ENCODE assay signal across 13 mouse cellular contexts in genomic region chr12:31268315-31268714, GRCm38 (mm10). TPM values are rescaled to one million over a fixed set of nuclear protein-coding genes. Genes with fewer than 3 reads are reported as not detected.
DNase-seq lines count a peak whose midpoint lies in the region; ATAC-seq and TF ChIP-seq lines count a peak whose summit lies in the region.
"Had no signal": no experiment of that assay in that cellular context is flagged by ENCODE, and none has a peak within 500 bp of the region (broad histone marks: within the 10 kb centered on the region; RNA-seq: fewer than 3 reads in every experiment).

No protein-coding gene starts in this region.

- no peaks in the 10 kb centered on the region for H3K9me3 ChIP-seq in heart, embryonic 15.5 days (replicated peaks)
- H3K9me3 ChIP-seq in lung, postnatal 0 days (ENCODE audit: low read length), result no peaks in the 10 kb centered on the region
- no peaks in the 10 kb centered on the region for H3K9me3 ChIP-seq in heart, postnatal 0 days (replicated peaks; ENCODE audit: control insufficient read depth, low read length)

- H3K4me3 ChIP-seq in heart, embryonic 15.5 days, result peak overlapping the region; percentile 80
- H3K4me3 ChIP-seq in lung, postnatal 0 days (ENCODE audit: low read depth, low read length), result no peak overlapping the region
- peak overlapping the region; percentile 74; the same call in 1 of the 2 replicates for H3K4me3 ChIP-seq in heart, postnatal 0 days (ENCODE audit: low read depth, low read length)
- peak overlapping the region; percentile 20; the same call in 1 of the 2 replicates for H3K4me3 ChIP-seq in small intestine, adult 2 months (ENCODE audit: low read depth, low read length)
- H3K4me3 ChIP-seq: megakaryocyte, embryonic 14.5 days had no signal

- TF ChIP-seq EP300 in lung, postnatal 0 days (IDR thresholded peaks at IDR 0.05), result no peak
- no peak for TF ChIP-seq EP300 in heart, postnatal 0 days (IDR thresholded peaks at IDR 0.05; ENCODE audit: low read depth)

- intact Hi-C loops in heart, postnatal 25 days (cut with DNase I), result loop anchor here (5.0 kb wide), 2 partner anchors 34 to 101 kb away; no protein-coding TSS in a partner anchor

- no peaks in the 10 kb centered on the region for H3K27me3 ChIP-seq in heart, embryonic 15.5 days
- H3K27me3 ChIP-seq in lung, postnatal 0 days (replicated peaks; ENCODE audit: insufficient read depth, low read length), result no peaks in the 10 kb centered on the region
- no peaks in the 10 kb centered on the region for H3K27me3 ChIP-seq in heart, postnatal 0 days (ENCODE audit: control insufficient read depth, insufficient read depth, low read length)
- H3K27me3 ChIP-seq in small intestine, adult 2 months (ENCODE audit: control insufficient read depth, insufficient read depth, low read length), result peaks cover 14% of the 10 kb centered on the region

- H3K27ac ChIP-seq in heart, embryonic 15.5 days, result peak overlapping the region; percentile 41; the same call in 1 of the 2 replicates
- H3K27ac ChIP-seq in lung, postnatal 0 days (ENCODE audit: low read length), result no peak overlapping the region
- peak overlapping the region; percentile 32 for H3K27ac ChIP-seq in heart, postnatal 0 days (ENCODE audit: low read depth)
- H3K27ac ChIP-seq in small intestine, adult 2 months (ENCODE audit: insufficient read depth, low read depth, low read length), result peak overlapping the region; percentile 57; the same call in 1 of the 2 replicates

- ATAC-seq in heart, embryonic 15.5 days (replicated peaks; ENCODE audit: insufficient number of reproducible peaks, insufficient read depth, low FRiP score, low read depth), result no peak
- no peak for ATAC-seq in lung, postnatal 0 days
- no peak for ATAC-seq in heart, postnatal 0 days (ENCODE audit: insufficient read depth, low read depth)

- DNase-seq in heart, postnatal 25 days (ENCODE audit: low spot score), result no peak
- no peak for DNase-seq in lung, postnatal 0 days (ENCODE audit: low spot score)
- no peak for DNase-seq in lung, postnatal 25 days (ENCODE audit: low spot score)
- no peak for DNase-seq in heart, postnatal 0 days (ENCODE audit: low spot score)
- no peak for DNase-seq in natural killer cell, adult 2 months (ENCODE audit: low spot score in 2 of 2)
- DNase-seq: cerebellum, adult 8-10 months had no signal

- H3K36me3 ChIP-seq in heart, embryonic 15.5 days, result peaks cover 25% of the 10 kb centered on the region
- H3K36me3 ChIP-seq in lung, postnatal 0 days (ENCODE audit: insufficient read depth, low read length), result peaks cover 6% of the 10 kb centered on the region; the same call in 1 of the 2 replicates
- peaks cover 27% of the 10 kb centered on the region for H3K36me3 ChIP-seq in heart, postnatal 0 days (replicated peaks; ENCODE audit: control insufficient read depth, insufficient read depth, low read length)
- H3K36me3 ChIP-seq in small intestine, adult 2 months (ENCODE audit: control insufficient read depth, insufficient read depth, low read length), result peaks cover 3% of the 10 kb centered on the region

- H3K9ac ChIP-seq in heart, embryonic 15.5 days, result 0 out of 2 replicates have a peak overlapping the region, but pooled peaks have one; percentile 35
- H3K9ac ChIP-seq in lung, postnatal 0 days (replicated peaks; ENCODE audit: low read depth), result no peak overlapping the region
- no peak overlapping the region for H3K9ac ChIP-seq in heart, postnatal 0 days (replicated peaks; ENCODE audit: low read depth, low read length)

- TF ChIP-seq CTCF in lung, postnatal 0 days (IDR thresholded peaks at IDR 0.05), result no peak
- no peak for TF ChIP-seq CTCF in heart, postnatal 0 days (IDR thresholded peaks at IDR 0.05; ENCODE audit: low read depth)
- no peak for TF ChIP-seq CTCF in small intestine, adult 2 months (IDR thresholded peaks at IDR 0.05; ENCODE audit: extremely low read depth, insufficient read length, insufficient replicate concordance, low read depth, low read length)

- 55% methylated on average over 3 of the region's 3 CpGs for WGBS in heart, embryonic 15.5 days
- WGBS in lung, postnatal 0 days, result 64% methylated on average over 3 of the region's 3 CpGs
- 46% methylated on average over 3 of the region's 3 CpGs for WGBS in heart, postnatal 0 days
- 79% methylated on average over 3 of the region's 3 CpGs for WGBS in small intestine, adult 2 months

- no peak for TF ChIP-seq POLR2A in small intestine, adult 2 months (IDR thresholded peaks at IDR 0.05; ENCODE audit: low read depth, low read length)

- H3K4me1 ChIP-seq in heart, embryonic 15.5 days (replicated peaks), result peaks cover 68% of the 10 kb centered on the region
- H3K4me1 ChIP-seq in lung, postnatal 0 days (ENCODE audit: insufficient read depth, low read depth, low read length), result peaks cover 29% of the 10 kb centered on the region; the same call in 1 of the 2 replicates
- H3K4me1 ChIP-seq in heart, postnatal 0 days (ENCODE audit: control insufficient read depth, insufficient read depth), result peaks cover 45% of the 10 kb centered on the region
- 0 out of 2 replicates have a peak, but pooled peaks cover 2% of the 10 kb centered on the region for H3K4me1 ChIP-seq in small intestine, adult 2 months (ENCODE audit: control insufficient read depth, insufficient read depth, insufficient read length, low read length)

- H3K4me2 ChIP-seq in heart, embryonic 15.5 days, result peak overlapping the region; percentile 78
- H3K4me2 ChIP-seq in lung, postnatal 0 days (replicated peaks; ENCODE audit: low read depth, low read length), result 0 out of 2 replicates have a peak overlapping the region, but pooled peaks have one; percentile 11
- H3K4me2 ChIP-seq in heart, postnatal 0 days (ENCODE audit: low read depth, low read length), result peak overlapping the region; percentile 70
- H3K4me2 ChIP-seq: liver, embryonic 11.5 days had no signal

RNA-seq across cellular contexts. Expression of gene Lamb1, which starts 3.3 kb away (rescaled TPM):
- 90.9 and 99.5 TPM in 2 replicates for polyA plus RNA-seq in heart, embryonic 15.5 days (2015; fragmentation: Nextera tagmentation; extraction: Ambion mirVana)
- 10 to 100 TPM; 87.5 to 89.2 TPM for total RNA-seq in heart, postnatal 25 days (2021)
- 54.8 and 56.0 TPM in 2 replicates for polyA plus RNA-seq in lung, postnatal 0 days (2015; fragmentation: Nextera tagmentation; extraction: Ambion mirVana)
- 189 TPM in 2 replicates for total RNA-seq in heart, postnatal 0 days (2014; rRNA removed; ENCODE audit: low replicate concordance)
- polyA plus RNA-seq in heart, postnatal 0 days (2015; fragmentation: Nextera tagmentation; extraction: Ambion mirVana), result 53.2 and 60.8 TPM in 2 replicates
- 11.3 and 23.8 TPM in 2 replicates for polyA plus RNA-seq in small intestine, adult 2 months (2012; rRNA removed)

RNA-seq across cellular contexts. Expression of gene Gm6993, which starts 27.7 kb away (rescaled TPM):
- not detected in 2 replicates for polyA plus RNA-seq in heart, embryonic 15.5 days (2015; fragmentation: Nextera tagmentation; extraction: Ambion mirVana)
- not detected for total RNA-seq in heart, postnatal 25 days (2021)
- not detected in 2 replicates for polyA plus RNA-seq in lung, postnatal 0 days (2015; fragmentation: Nextera tagmentation; extraction: Ambion mirVana)
- total RNA-seq in heart, postnatal 0 days (2014; rRNA removed; ENCODE audit: low replicate concordance), result not detected in 2 replicates
- polyA plus RNA-seq in heart, postnatal 0 days (2015; fragmentation: Nextera tagmentation; extraction: Ambion mirVana), result not detected in 2 replicates
- not detected in 2 replicates for polyA plus RNA-seq in small intestine, adult 2 months (2012; rRNA removed)
- total RNA-seq: adrenal gland, postnatal 4 days; layer of hippocampus, postnatal 14 days had no signal
- polyA plus RNA-seq: embryonic facial prominence, embryonic 11.5 days; liver, embryonic 11.5 days had no signal

Comparison
In these comparisons a context has a peak if more than half of its experiments do, and no peak if none do; other contexts are left out.
1. H3K4me2 ChIP-seq: peak in every context shown above with its lines; median percentile 78 in heart, embryonic 15.5 days; 70 in heart, postnatal 0 days; 11 in lung, postnatal 0 days.